Mouse (Mus musculus) midbrain, embryonic 13.5 days (tissue): ENCODE results near the gene Ren1. TPM values are rescaled to one million over a fixed set of nuclear protein-coding genes. Genes with fewer than 3 reads are reported as not detected.

Source experiments
- ATAC-seq: fragments of 200-750 bp; cut with Nextera tagmentation; 2 replicates; pipeline ENCODE4 v1.8.0; 2017; ENCODE audit warnings: mild to moderate bottlenecking, moderate TSS enrichment, moderate library complexity
- H3K27ac ChIP-seq: fragments of 300-500 bp; sonication (generic); 2 replicates; pipeline ENCODE4 v1.5.1; 2015; ENCODE audit warnings: inconsistent platforms, mild to moderate bottlenecking, moderate library complexity
- H3K27me3 ChIP-seq: fragments of 300-500 bp; sonication (generic); 2 replicates; pipeline ENCODE4 v1.6.1; 2015; ENCODE audit warnings: mild to moderate bottlenecking, inconsistent platforms
- H3K36me3 ChIP-seq: fragments of 300-500 bp; sonication (generic); 2 replicates; pipeline ENCODE4 v1.6.1; 2015; ENCODE audit warnings: mild to moderate bottlenecking, inconsistent platforms
- H3K4me1 ChIP-seq: fragments of 300-500 bp; sonication (generic); replicated peaks from 2 replicates; pipeline ENCODE4 v1.6.1; 2015; ENCODE audit warnings: inconsistent platforms
- H3K4me2 ChIP-seq: fragments of 300-500 bp; sonication (generic); replicated peaks from 2 replicates; pipeline ENCODE4 v1.6.1; 2015; ENCODE audit warnings: moderate library complexity, mild to moderate bottlenecking, inconsistent platforms
- H3K4me3 ChIP-seq: fragments of 300-500 bp; sonication (generic); replicated peaks from 2 replicates; pipeline ENCODE4 v1.5.1; 2015; ENCODE audit warnings: mild to moderate bottlenecking, inconsistent platforms
- H3K9ac ChIP-seq: fragments of 300-500 bp; sonication (generic); replicated peaks from 2 replicates; pipeline ENCODE4 v1.6.1; 2015; ENCODE audit warnings: mild to moderate bottlenecking, inconsistent platforms
- H3K9me3 ChIP-seq: fragments of 300-500 bp; sonication (generic); 2 replicates; pipeline ENCODE4 v1.6.1; 2016; ENCODE audit warnings: mild to moderate bottlenecking, inconsistent platforms
- WGBS: fragments of 180-500 bp; shearing (Covaris S2); methylation state at CpG from one replicate; pipeline ENCODE4 v1.1.7; 2015; 5-methylcytosine and 5-hydroxymethylcytosine counted together
- polyA plus RNA-seq: library from polyadenylated mRNA; unstranded; fragments of >200 nt; fragmentation: Nextera tagmentation; extraction: Ambion mirVana; gene quantifications from 2 replicates; pipeline ENCODE4 v1.2.1, GENCODE M21; 2015

Ren1 gene
- polyA plus RNA-seq, 1 experiment from 2014 or later, result not detected

DNA sequence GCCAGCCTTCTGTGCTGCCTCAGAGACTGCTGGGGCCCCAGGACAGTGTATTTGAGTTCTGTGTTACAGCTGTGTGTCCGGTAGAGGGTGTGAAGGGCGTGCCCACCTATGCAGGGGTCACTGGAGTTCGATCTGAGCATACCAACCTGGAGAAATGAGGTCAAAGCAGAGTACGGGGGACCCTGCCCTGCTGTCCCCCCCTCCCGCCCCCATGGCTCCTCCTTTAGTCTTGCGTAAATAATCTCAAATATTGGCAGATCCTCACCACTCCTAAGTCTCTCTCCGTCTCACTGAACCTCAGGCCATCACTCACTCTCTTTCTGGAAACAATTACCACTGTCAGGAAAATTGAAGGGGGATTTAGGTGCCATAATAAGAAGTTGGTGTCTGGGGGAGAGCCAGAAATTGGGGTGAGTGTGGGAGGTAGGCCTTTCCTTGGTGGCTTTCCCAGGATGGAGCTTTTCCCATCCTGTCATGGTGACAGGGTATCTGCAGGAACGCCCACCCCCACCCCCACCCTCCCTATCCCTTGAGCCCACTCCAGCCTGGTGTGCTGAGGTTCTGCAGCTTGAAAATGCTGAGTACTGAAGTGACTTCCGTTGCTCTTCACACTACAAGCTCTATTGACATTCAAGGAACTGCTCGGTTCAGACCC lies 16.8 kb downstream of the Ren1 start:
- 54% methylated on average over 10 of the region's 10 CpGs for WGBS
- H3K4me2 ChIP-seq, result no peak overlapping the region
- peaks cover 30% of the 10 kb centered on the region for H3K4me1 ChIP-seq
- no peaks in the 10 kb centered on the region for H3K36me3 ChIP-seq
- no peak overlapping the region for H3K9ac ChIP-seq
- H3K27ac ChIP-seq, result no peak overlapping the region
- H3K4me3 ChIP-seq, result no peak overlapping the region
- ATAC-seq, result no peak
- H3K9me3 ChIP-seq, result no peaks in the 10 kb centered on the region
- peaks cover 32% of the 10 kb centered on the region for H3K27me3 ChIP-seq

DNA sequence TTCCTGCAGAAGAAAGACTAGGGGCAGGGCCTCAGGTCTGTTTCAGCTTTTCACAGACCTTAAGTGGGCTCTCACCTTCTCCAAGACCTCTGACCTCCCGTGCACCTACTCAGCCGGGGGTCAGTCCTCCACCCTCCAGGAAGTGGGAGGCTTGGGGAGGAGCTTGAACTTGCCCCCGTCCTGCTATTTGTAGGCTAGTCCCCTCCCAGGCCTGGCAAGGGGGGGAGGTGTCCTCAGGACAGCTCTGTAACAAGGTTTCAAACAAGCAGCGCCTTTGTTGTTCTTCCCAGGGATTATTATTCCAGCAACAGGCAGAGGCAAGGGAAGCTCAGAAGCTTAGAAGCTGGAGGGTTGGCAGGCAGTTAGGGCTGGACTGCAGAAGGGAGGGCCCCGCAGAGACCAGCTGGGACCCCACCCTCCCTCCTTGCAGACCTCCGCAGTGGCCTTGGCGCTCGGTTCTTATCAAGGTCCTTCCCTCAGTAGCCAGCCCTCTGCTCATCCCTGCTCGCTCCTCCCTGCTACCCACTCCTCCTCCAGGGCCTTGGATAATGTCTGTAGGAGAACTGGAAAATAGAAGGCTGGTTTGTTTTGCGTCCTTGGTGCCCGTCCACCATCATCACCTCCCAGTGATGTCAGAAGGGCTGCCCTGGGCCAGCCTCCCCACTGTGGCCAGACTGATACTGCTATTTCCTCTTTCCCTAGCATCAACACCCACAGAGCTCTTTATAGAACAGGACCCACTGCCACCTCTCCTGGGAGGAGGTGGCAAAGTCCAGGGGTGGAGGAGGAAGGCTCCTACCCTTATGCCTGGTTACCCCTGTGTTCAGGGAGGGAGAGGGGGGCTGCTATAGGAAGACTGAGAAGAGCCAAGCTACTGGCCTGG lies 17.5 kb downstream of the Ren1 start:
- Histone ChIP-seq H3K27me3 (peaks cover 32% of the 10 kb centered on the region), H3K36me3 (no peaks in the 10 kb centered on the region), H3K9ac (no peak overlapping the region), H3K4me2 (no peak overlapping the region), H3K4me3 (no peak overlapping the region), H3K4me1 (peaks cover 37% of the 10 kb centered on the region), H3K9me3 (no peaks in the 10 kb centered on the region), H3K27ac (no peak overlapping the region)
- WGBS, result 9% methylated on average over 11 of the region's 11 CpGs
- no peak for ATAC-seq

DNA sequence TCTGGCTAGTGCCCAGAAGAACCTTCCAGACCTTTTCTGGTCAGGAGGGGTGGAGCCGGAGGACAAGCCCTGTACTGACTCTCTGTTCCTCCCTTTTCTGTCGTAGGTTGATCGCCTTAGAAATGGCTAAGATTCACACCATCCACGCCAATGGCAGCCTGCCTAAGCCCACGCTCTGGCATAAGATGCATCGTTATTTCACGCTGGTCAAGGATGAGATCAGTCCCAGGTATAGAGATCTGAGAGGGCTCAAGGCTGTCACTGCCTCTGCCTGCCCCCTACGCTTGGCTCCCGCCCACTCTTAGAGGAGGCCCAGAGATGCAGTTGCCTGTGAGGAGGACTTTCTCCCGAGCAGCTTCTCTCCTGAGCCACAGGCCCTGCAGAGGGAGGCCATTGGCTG lies 18.3 kb downstream of the Ren1 start:
- Histone ChIP-seq H3K9me3 (no peaks in the 10 kb centered on the region), H3K27ac (no peak overlapping the region), H3K27me3 (peaks cover 31% of the 10 kb centered on the region), H3K36me3 (no peaks in the 10 kb centered on the region), H3K4me2 (no peak overlapping the region), H3K9ac (no peak overlapping the region), H3K4me1 (peaks cover 38% of the 10 kb centered on the region), H3K4me3 (no peak overlapping the region)
- 62% methylated on average over 10 of the region's 10 CpGs for WGBS
- ATAC-seq, result no peak

DNA sequence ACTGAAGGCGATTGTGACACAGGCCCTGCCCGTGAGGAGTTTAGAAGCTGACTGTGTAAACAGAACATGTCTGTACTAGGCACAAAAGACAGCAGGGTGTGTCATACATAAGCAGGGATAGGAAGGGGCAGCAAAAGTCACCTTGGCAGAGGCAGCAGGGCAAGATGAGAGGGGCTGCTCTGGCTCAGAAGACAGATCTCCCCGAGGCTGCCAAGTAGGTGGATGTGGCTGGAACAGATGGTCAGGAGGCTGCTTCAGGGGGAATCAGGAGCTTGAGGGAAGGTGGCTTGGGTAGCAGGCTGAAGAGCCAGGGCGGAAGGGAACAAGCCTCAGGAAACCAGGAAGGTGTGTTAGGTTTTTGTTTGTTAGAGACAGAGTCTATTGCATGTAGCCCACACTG lies 20.0 kb downstream of the Ren1 start:
- H3K27ac ChIP-seq, result no peak overlapping the region
- no peaks in the 10 kb centered on the region for H3K36me3 ChIP-seq
- H3K4me1 ChIP-seq, result peaks cover 22% of the 10 kb centered on the region
- no peak overlapping the region for H3K4me2 ChIP-seq
- WGBS, result 79% methylated on average over 4 of the region's 4 CpGs
- peaks cover 14% of the 10 kb centered on the region for H3K27me3 ChIP-seq
- no peaks in the 10 kb centered on the region for H3K9me3 ChIP-seq
- no peak overlapping the region for H3K4me3 ChIP-seq
- ATAC-seq, result no peak
- H3K9ac ChIP-seq, result no peak overlapping the region

DNA sequence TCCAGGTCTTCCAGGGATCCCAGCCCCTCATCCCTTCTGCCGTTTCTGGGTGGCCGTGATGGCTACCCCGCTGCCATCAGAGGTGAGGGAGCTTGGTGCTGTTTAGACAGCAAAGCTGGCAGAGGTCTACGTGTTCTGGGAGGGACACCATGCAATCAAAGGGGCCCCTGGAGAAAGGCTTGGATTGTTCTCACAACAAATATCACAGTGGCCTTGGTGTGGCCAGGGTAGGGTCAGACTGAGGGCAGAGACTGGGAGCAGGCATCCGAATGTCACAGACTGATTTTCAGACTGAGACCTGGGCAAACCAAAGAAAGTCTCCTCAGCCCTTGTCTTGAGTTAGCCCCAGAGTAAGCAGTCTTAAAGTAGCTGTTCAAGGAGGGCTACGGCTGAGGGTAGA lies 21.1 kb downstream of the Ren1 start:
- peaks cover 21% of the 10 kb centered on the region for H3K4me1 ChIP-seq
- 93% methylated on average over 6 of the region's 6 CpGs for WGBS
- 0 out of 2 replicates have a peak, but pooled peaks cover 4% of the 10 kb centered on the region for H3K27me3 ChIP-seq
- H3K9me3 ChIP-seq, result no peaks in the 10 kb centered on the region
- no peaks in the 10 kb centered on the region for H3K36me3 ChIP-seq
- no peak overlapping the region for H3K4me3 ChIP-seq
- no peak for ATAC-seq
- H3K27ac ChIP-seq, result no peak overlapping the region
- H3K4me2 ChIP-seq, result no peak overlapping the region
- no peak overlapping the region for H3K9ac ChIP-seq

DNA sequence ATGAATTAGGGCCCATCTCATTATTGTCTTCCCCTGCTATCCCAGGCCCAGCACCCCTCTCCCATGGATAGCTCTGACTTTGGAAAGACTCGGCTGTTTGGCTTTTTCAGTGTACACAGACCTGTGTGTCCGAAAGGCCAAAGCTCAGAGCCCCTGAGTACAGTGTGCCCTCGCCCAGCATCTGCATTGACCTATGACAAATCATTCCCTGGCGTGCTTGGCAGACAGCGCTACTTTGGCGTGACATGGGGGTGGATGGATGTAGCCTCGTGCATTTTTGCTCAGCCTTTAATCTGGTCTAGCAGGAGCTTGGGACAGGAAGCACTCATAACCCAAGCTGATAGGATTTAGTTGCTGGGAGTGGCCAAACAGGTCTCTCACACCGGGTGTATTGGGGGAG lies 21.8 kb downstream of the Ren1 start:
- Histone ChIP-seq H3K27ac (no peak overlapping the region), H3K4me1 (peaks cover 21% of the 10 kb centered on the region), H3K4me3 (no peak overlapping the region), H3K4me2 (no peak overlapping the region), H3K27me3 (no peaks in the 10 kb centered on the region), H3K36me3 (no peaks in the 10 kb centered on the region), H3K9me3 (no peaks in the 10 kb centered on the region), H3K9ac (no peak overlapping the region)
- 70% methylated on average over 8 of the region's 8 CpGs for WGBS
- ATAC-seq, result no peak

DNA sequence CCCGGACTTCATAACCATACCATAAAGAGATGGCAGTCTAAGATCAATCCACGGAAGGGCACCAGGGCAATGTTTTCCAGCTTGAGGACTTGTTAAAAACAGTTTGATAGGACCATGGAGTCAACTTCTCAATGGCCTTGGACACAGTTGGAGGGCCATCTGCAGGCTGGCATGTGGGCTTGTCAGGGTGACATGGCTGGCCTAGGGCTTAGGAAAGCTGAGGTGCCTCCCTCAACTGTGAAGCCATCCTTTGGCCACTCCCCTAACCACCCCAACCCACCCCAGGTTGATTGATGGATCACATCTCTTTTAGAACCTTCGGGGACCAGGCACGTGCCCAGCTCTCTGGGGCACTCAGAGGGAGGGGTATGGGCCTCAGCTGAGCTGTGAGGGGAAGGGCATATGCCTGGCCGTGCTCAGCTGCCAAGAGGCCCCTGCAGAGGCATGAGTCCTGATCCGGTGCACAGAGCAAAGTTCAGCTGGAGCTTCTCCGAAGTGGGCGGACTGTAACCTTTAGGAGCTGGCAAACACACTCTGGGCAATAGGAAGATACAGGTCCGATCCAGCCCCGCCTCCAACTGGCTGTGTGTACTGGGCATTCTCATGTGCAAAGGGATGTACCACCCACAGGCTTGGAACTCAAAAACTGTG lies 25.5 kb downstream of the Ren1 start:
- H3K4me3 ChIP-seq, result no peak overlapping the region
- WGBS, result 76% methylated on average over 10 of the region's 10 CpGs
- no peak overlapping the region for H3K4me2 ChIP-seq
- no peaks in the 10 kb centered on the region for H3K27me3 ChIP-seq
- ATAC-seq, result no peak
- no peak overlapping the region for H3K27ac ChIP-seq
- H3K36me3 ChIP-seq, result no peaks in the 10 kb centered on the region
- peaks cover 9% of the 10 kb centered on the region for H3K4me1 ChIP-seq
- no peaks in the 10 kb centered on the region for H3K9me3 ChIP-seq
- H3K9ac ChIP-seq, result no peak overlapping the region

DNA sequence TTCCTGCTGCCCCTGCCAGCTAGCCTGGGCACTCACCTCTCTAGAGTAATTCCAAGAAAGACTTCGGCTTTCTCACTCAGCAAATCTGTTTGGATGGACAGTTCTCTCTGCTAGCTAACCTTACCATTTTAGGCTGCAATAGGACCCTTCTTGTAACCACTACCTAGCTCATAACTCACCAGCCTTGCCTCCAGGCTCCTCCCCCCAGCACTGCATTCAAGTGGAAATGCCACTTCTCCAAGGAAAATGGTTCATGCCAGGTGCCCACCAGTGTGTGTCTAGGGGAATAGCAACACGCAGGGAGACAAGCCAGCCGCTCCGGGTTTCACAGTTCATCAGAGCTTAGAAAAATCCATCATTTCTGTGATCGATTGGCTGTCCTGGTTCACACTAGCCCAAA lies 27.2 kb downstream of the Ren1 start:
- 91% methylated on average over 5 of the region's 5 CpGs for WGBS
- no peak for ATAC-seq
- H3K27ac ChIP-seq, result no peak overlapping the region
- no peaks in the 10 kb centered on the region for H3K9me3 ChIP-seq
- no peak overlapping the region for H3K9ac ChIP-seq
- no peak overlapping the region for H3K4me3 ChIP-seq
- H3K4me1 ChIP-seq, result peaks cover 9% of the 10 kb centered on the region
- no peaks in the 10 kb centered on the region for H3K27me3 ChIP-seq
- H3K4me2 ChIP-seq, result no peak overlapping the region
- no peaks in the 10 kb centered on the region for H3K36me3 ChIP-seq

DNA sequence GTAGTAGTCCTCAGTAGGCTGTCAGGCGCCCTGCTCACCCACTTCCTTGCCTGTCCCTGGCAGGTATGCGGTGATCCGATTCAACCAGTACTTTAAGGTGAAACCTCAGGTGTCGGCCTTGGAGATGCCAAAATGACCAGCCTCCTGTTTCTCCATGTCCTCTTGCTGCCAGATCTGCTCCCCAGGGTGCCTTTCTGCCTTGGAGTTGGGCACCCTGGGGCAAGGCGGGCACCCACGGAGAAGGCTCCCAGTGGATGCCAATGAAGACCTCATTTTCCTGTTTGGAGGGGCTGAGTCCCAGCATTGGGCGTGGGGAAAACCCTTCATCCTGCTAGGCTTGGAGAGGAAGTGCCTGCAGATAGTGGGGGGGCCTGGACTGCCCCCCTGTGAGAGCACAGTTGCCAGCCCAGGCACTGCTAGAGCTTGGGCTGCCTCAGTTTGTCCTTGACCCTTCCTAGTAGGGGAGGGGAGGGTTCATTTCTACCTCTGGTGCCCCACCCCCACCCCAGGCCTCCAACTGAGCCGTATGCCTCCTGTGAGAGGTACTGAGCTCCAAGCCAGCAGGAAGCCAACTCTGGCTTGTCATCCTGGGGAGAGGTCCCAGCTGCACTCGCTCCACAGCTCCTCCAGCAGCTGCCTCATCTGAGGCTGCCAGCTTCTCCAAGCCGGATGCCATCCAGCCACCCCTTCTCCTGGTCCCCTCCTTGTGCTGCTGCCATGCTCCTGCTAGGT lies 29.1 kb downstream of the Ren1 start:
- H3K36me3 ChIP-seq, result peaks cover 16% of the 10 kb centered on the region
- ATAC-seq, result no peak
- no peak overlapping the region for H3K4me2 ChIP-seq
- no peak overlapping the region for H3K27ac ChIP-seq
- no peak overlapping the region for H3K4me3 ChIP-seq
- H3K9ac ChIP-seq, result peak overlapping the region; percentile 39; the same call in 1 of the 2 replicates
- H3K9me3 ChIP-seq, result no peaks in the 10 kb centered on the region
- no peaks in the 10 kb centered on the region for H3K27me3 ChIP-seq
- H3K4me1 ChIP-seq, result peaks cover 11% of the 10 kb centered on the region
- 63% methylated on average over 10 of the region's 10 CpGs for WGBS

DNA sequence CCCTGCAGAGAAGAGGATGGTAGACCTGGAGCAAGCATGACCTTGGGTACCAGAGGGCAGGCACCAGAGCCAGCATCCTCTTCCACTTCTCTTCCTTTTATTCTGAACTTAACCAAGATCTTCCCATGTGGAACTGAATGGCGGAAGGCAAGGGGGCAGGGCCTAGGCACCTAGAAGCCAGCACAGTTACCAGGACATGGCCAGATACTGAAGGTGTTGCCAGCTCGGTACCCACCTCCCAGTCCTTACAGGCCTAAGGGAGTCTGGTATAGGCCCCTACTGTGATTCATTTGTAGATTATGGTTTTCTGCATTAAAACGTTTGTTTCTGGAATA lies 29.6 kb downstream of the Ren1 start:
- no peak overlapping the region for H3K4me3 ChIP-seq
- ATAC-seq, result no peak
- no peak overlapping the region for H3K27ac ChIP-seq
- H3K9ac ChIP-seq, result no peak overlapping the region; the same call in 1 of the 2 replicates
- no peaks in the 10 kb centered on the region for H3K9me3 ChIP-seq
- peaks cover 22% of the 10 kb centered on the region for H3K36me3 ChIP-seq
- H3K4me1 ChIP-seq, result peaks cover 11% of the 10 kb centered on the region
- H3K4me2 ChIP-seq, result no peak overlapping the region
- WGBS, result 87% methylated on average over 3 of the region's 3 CpGs
- H3K27me3 ChIP-seq, result no peaks in the 10 kb centered on the region

DNA sequence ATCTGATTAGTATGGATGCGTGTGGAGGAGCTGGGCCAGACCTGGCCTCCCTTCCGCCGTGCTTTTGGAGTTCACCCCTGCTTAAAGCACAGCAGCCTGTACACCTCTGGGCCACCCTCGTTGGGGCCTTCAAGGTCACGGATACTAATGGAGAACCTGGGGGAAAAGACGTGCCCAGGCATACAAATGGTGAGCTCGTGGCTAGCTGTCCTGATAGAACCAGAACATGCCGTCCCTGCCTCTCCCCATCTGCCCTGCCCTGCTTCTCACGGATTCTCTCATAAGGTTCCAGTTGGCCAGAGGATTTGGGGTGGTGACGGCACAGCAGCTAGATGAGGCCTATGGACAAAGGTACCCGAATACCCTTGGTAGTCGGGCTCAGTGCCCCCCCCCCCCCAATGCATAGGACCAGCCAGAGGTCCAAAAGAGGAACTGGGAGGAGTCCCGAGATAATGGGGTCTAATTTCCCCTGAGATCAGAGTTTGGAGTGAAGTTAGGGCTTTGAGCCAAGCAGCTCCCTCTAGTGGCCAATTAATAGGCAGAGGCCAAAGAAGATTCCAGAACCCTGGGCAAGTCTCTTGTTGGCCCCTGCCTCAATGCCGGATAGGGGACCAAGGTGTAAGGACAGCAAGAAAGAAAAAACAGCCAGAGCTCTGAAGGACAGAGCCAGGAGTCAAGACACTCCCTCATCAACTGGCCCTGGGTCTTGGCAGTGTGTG lies 30.2 kb downstream of the Ren1 start:
- Histone ChIP-seq H3K4me2 (no peak overlapping the region), H3K27me3 (no peaks in the 10 kb centered on the region), H3K36me3 (peaks cover 26% of the 10 kb centered on the region), H3K9me3 (no peaks in the 10 kb centered on the region), H3K4me3 (no peak overlapping the region), H3K9ac (no peak overlapping the region), H3K4me1 (peaks cover 11% of the 10 kb centered on the region), H3K27ac (no peak overlapping the region)
- WGBS, result 75% methylated on average over 14 of the region's 14 CpGs
- no peak for ATAC-seq
